Mouse (Mus musculus): Measurements from ENCODE around the gene Rab31.

Rab31 gene

GRCm38 (mm10) chr17:65710576-65710975 lies 62.0 kb downstream of the Rab31 start:
- DNase-seq (ENCODE audit: inconsistent age in 2 of 2, low spot score in 1 of 2), result no peak

- DNase-seq (ENCODE audit: inconsistent age in 2 of 2, low spot score in 1 of 2), result peak; percentile 72 to 88
These were observed 66.3 kb downstream of the Rab31 start for GRCm38 (mm10) chr17:65706220-65706619.

- DNase-seq (ENCODE audit: inconsistent age in 2 of 2, low spot score in 1 of 2), result peak; percentile 59 to 83
These were observed 68.8 kb downstream of the Rab31 start for GRCm38 (mm10) chr17:65703527-65704391.

- DNase-seq (ENCODE audit: inconsistent age in 2 of 2, low spot score in 1 of 2), result peak; percentile 74 to 87
These were observed 70.6 kb downstream of the Rab31 start for GRCm38 (mm10) chr17:65701797-65702566.

- no peak for DNase-seq (ENCODE audit: inconsistent age in 2 of 2, low spot score in 1 of 2)
These were observed 71.2 kb downstream of the Rab31 start for GRCm38 (mm10) chr17:65701356-65701755.

GRCm38 (mm10) chr17:65700060-65700459 lies 72.5 kb downstream of the Rab31 start:
- DNase-seq (ENCODE audit: inconsistent age in 2 of 2, low spot score in 1 of 2), result no peak

- DNase-seq (ENCODE audit: inconsistent age in 2 of 2, low spot score in 1 of 2), result no peak
These were observed 74.6 kb downstream of the Rab31 start for GRCm38 (mm10) chr17:65697791-65698463.

GRCm38 (mm10) chr17:65696939-65697338 lies 75.6 kb downstream of the Rab31 start:
- DNase-seq (ENCODE audit: inconsistent age in 2 of 2, low spot score in 1 of 2), result no peak

- peak in 1 of 2 experiments; percentile 2 for DNase-seq (ENCODE audit: inconsistent age in 2 of 2, low spot score in 1 of 2)
These were observed 80.3 kb downstream of the Rab31 start for GRCm38 (mm10) chr17:65692276-65692675.

GRCm38 (mm10) chr17:65683731-65684130 lies 88.8 kb downstream of the Rab31 start:
- peak in 1 of 2 experiments; percentile 54 for DNase-seq (ENCODE audit: inconsistent age in 2 of 2, low spot score in 1 of 2)

- no peak for DNase-seq (ENCODE audit: inconsistent age in 2 of 2, low spot score in 1 of 2)
These were observed 89.2 kb downstream of the Rab31 start for GRCm38 (mm10) chr17:65683316-65683715.

- peak; percentile 36 to 74 for DNase-seq (ENCODE audit: inconsistent age in 2 of 2, low spot score in 1 of 2)
These were observed 90.4 kb downstream of the Rab31 start for GRCm38 (mm10) chr17:65682071-65682680.

GRCm38 (mm10) chr17:65681516-65681915 lies 91.0 kb downstream of the Rab31 start:
- peak; percentile 44 to 70 for DNase-seq (ENCODE audit: inconsistent age in 2 of 2, low spot score in 1 of 2)

- no peak for DNase-seq (ENCODE audit: inconsistent age in 2 of 2, low spot score in 1 of 2)
These were observed 91.6 kb downstream of the Rab31 start for GRCm38 (mm10) chr17:65680801-65681412.

GRCm38 (mm10) chr17:65679806-65680446 lies 92.6 kb downstream of the Rab31 start:
- no peak for DNase-seq (ENCODE audit: inconsistent age in 2 of 2, low spot score in 1 of 2)

GRCm38 (mm10) chr17:65677742-65678141 lies 94.8 kb downstream of the Rab31 start:
- peak in 1 of 2 experiments; percentile 72 for DNase-seq (ENCODE audit: inconsistent age in 2 of 2, low spot score in 1 of 2)

GRCm38 (mm10) chr17:65676536-65676935 lies 96.0 kb downstream of the Rab31 start:
- no peak for DNase-seq (ENCODE audit: inconsistent age in 2 of 2, low spot score in 1 of 2)

GRCm38 (mm10) chr17:65675985-65676384 lies 96.6 kb downstream of the Rab31 start:
- no peak for DNase-seq (ENCODE audit: inconsistent age in 2 of 2, low spot score in 1 of 2)

- peak in 1 of 2 experiments; percentile 67 for DNase-seq (ENCODE audit: inconsistent age in 2 of 2, low spot score in 1 of 2)
These were observed 97.8 kb downstream of the Rab31 start for GRCm38 (mm10) chr17:65674710-65675171.

- DNase-seq (ENCODE audit: inconsistent age in 2 of 2, low spot score in 1 of 2), result no peak
These were observed 99.6 kb downstream of the Rab31 start for GRCm38 (mm10) chr17:65672926-65673325.

Data from adrenal gland, adult (tissue).